Comparison of ENCODE assay signal across 8 mouse cellular contexts in the genomic region with DNA sequence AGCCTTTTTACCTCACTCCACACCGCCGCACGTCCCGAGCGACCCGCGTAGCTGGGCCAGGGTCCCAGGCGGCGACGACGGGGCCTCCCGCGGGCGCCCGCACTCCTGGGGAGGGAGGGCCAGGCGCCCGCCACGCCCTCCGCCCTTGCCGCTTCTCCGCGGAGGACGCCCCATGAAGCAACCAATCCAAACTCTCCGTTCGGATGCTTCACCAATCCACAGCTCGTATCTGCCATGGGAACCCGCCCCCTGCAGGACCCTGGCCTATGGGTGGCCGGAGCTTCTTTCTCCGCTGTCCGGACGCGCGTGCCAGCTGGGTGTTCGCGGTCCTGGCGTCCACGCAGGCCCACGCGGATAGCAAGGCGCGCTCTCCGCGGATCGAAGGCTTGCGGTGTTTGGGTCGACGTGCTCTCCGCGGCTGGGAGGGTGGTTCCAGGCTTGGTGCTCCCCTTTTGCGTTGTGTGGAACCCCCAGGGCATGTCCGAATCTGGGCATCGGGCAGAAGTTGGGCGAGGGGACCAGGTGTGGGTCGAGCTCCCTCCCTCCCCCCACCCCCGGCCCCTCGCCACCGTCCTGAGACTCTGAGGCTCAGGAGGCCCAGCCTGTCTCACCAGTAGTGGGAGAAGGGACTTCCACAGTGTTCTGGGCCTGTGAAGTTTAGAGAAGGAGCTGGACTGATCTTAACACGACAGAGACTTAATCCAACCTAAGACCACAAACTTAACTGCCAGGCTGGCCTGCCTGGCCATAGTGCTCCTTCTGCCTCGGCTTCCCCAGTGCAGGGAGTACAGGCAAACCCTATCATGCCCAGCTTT. TPM values are rescaled to one million over a fixed set of nuclear protein-coding genes. Genes with fewer than 3 reads are reported as not detected.
A peak's percentile ranks its signal among the peaks of the same experiment; 100 is the strongest.
DNase-seq lines count a peak whose midpoint lies in the region; ATAC-seq and TF ChIP-seq lines count a peak whose summit lies in the region.

A gene (minus strand): TSS at position 134 of the 815 bp plus-strand sequence.

- WGBS in cerebellum, adult 2 months, result under 1% methylated on average over 59 of the region's 59 CpGs
- WGBS in forebrain, postnatal 0 days, result 0% methylated on average over 56 of the region's 59 CpGs
- under 1% methylated on average over 49 of the region's 59 CpGs for WGBS in lung, embryonic 15.5 days

- no peak for TF ChIP-seq RAD21 in MEL (IDR thresholded peaks at IDR 0.05; ENCODE audit: low read depth, low read length)

- H3K9me3 ChIP-seq in MEL (replicated peaks; ENCODE audit: insufficient read depth, low read length), result no peaks in the 10 kb centered on the region
- no peaks in the 10 kb centered on the region for H3K9me3 ChIP-seq in forebrain, postnatal 0 days (ENCODE audit: low read length)
- no peaks in the 10 kb centered on the region for H3K9me3 ChIP-seq in lung, embryonic 15.5 days

- no peaks in the 10 kb centered on the region; a peak in 1 of 4 replicates for H3K27me3 ChIP-seq in MEL (ENCODE audit: control insufficient read depth in 1 of 2, insufficient read depth in 2 of 2, low read length in 2 of 2)
- H3K27me3 ChIP-seq in cerebellum, adult 2 months (ENCODE audit: control insufficient read depth, insufficient read depth, low read length), result no peaks in the 10 kb centered on the region
- H3K27me3 ChIP-seq in forebrain, postnatal 0 days (ENCODE audit: insufficient read depth, low read length), result no peaks in the 10 kb centered on the region
- no peaks in the 10 kb centered on the region for H3K27me3 ChIP-seq in lung, embryonic 15.5 days

- ATAC-seq in forebrain, postnatal 0 days, result peak; percentile 99
- peak; percentile 99 for ATAC-seq in lung, embryonic 15.5 days (ENCODE audit: borderline replicate concordance, extremely low read depth, low FRiP score, low TSS enrichment)

- H3K79me2 ChIP-seq in MEL (ENCODE audit: control insufficient read depth, insufficient read depth, low read length, poor library complexity), result peaks cover 23% of the 10 kb centered on the region

- peak; percentile 98 for DNase-seq in MEL (ENCODE audit: low read depth, low spot score)
- DNase-seq in cerebellum, adult 2 months, result peak; percentile 96 to 97
- DNase-seq in forebrain, postnatal 0 days, result peak; percentile 95
- DNase-seq in heart, postnatal 4 days, result peak; percentile 96
- peak; percentile 95 for DNase-seq in layer of hippocampus, adult 8-10 months (ENCODE audit: low spot score in 2 of 2)
- peak; percentile 94 for DNase-seq in ovary, adult 18-20 months (ENCODE audit: low spot score)
- DNase-seq in thymus, postnatal 0 days (ENCODE audit: low spot score), result peak; percentile 93

- peak within 1 kb of the TSS; percentile 89 for H3K9ac ChIP-seq in MEL (ENCODE audit: control insufficient read depth, low read depth, low read length, poor library complexity, severe bottlenecking)
- H3K9ac ChIP-seq in forebrain, postnatal 0 days, result peak within 1 kb of the TSS; percentile 97
- H3K9ac ChIP-seq in lung, embryonic 15.5 days, result peak within 1 kb of the TSS; percentile 95

- peak; percentile 82 to 88 for TF ChIP-seq POLR2A in MEL (IDR thresholded peaks at IDR 0.05; ENCODE audit: control insufficient read depth in 1 of 2, insufficient read depth in 1 of 2, low read depth in 1 of 2, low read length in 2 of 2, poor library complexity in 1 of 2)
- peak; percentile 62; the same call in 1 of the 2 replicates for TF ChIP-seq POLR2A in cerebellum, adult 2 months (IDR thresholded peaks at IDR 0.05; ENCODE audit: borderline replicate concordance, insufficient read depth, low read length)

- H3K4me2 ChIP-seq in forebrain, postnatal 0 days (ENCODE audit: low read depth), result peak within 1 kb of the TSS; percentile 92
- H3K4me2 ChIP-seq in lung, embryonic 15.5 days, result peak within 1 kb of the TSS; percentile 93

- no peak for TF ChIP-seq EP300 in MEL (IDR thresholded peaks at IDR 0.05; ENCODE audit: low read depth in 1 of 2, low read length in 2 of 2)

- H3K4me1 ChIP-seq in MEL (ENCODE audit: control insufficient read depth in 1 of 2, insufficient read depth in 2 of 2, low read length in 2 of 2), result peaks cover 8 to 28% of the 10 kb centered on the region in 2 experiments
- H3K4me1 ChIP-seq in cerebellum, adult 2 months (ENCODE audit: control insufficient read depth, insufficient read depth, low read length), result no peaks in the 10 kb centered on the region
- peaks cover 7% of the 10 kb centered on the region for H3K4me1 ChIP-seq in forebrain, postnatal 0 days (ENCODE audit: insufficient read depth)
- peaks cover 33% of the 10 kb centered on the region for H3K4me1 ChIP-seq in lung, embryonic 15.5 days

- H3K27ac ChIP-seq in MEL (ENCODE audit: control insufficient read depth, low read depth, low read length), result peak within 1 kb of the TSS; percentile 51
- H3K27ac ChIP-seq in cerebellum, adult 2 months (ENCODE audit: insufficient read depth, low read length), result 0 out of 2 replicates have a peak within 1 kb of the TSS, but pooled peaks have one; percentile 11
- peak within 1 kb of the TSS; percentile 88 for H3K27ac ChIP-seq in forebrain, postnatal 0 days (ENCODE audit: low read depth, low read length)
- H3K27ac ChIP-seq in lung, embryonic 15.5 days, result peak within 1 kb of the TSS; percentile 93

- peaks cover 0 to 16% of the 10 kb centered on the region in 2 experiments; a peak in 2 of 4 replicates for H3K36me3 ChIP-seq in MEL (ENCODE audit: control insufficient read depth in 1 of 2, insufficient read depth in 2 of 2, low read length in 2 of 2)
- H3K36me3 ChIP-seq in forebrain, postnatal 0 days (ENCODE audit: insufficient read depth), result 0 out of 2 replicates have a peak, but pooled peaks cover 5% of the 10 kb centered on the region
- H3K36me3 ChIP-seq in lung, embryonic 15.5 days, result no peaks in the 10 kb centered on the region

- H3K4me3 ChIP-seq in MEL (ENCODE audit: control insufficient read depth in 1 of 2, insufficient read depth in 1 of 2, low read depth in 2 of 2, low read length in 2 of 2), result peak within 1 kb of the TSS; percentile 83 to 89
- peak within 1 kb of the TSS; percentile 79 for H3K4me3 ChIP-seq in cerebellum, adult 2 months (replicated peaks; ENCODE audit: insufficient read depth, low read depth, low read length)
- peak within 1 kb of the TSS; percentile 90 for H3K4me3 ChIP-seq in forebrain, postnatal 0 days (ENCODE audit: low read depth, low read length)
- H3K4me3 ChIP-seq in lung, embryonic 15.5 days, result peak within 1 kb of the TSS; percentile 89

- TF ChIP-seq CTCF in MEL (IDR thresholded peaks at IDR 0.05 in 2 of 3, conservative IDR thresholded peaks at IDR 0.05 in 1 of 3; ENCODE audit: control insufficient read depth in 1 of 3, insufficient read depth in 1 of 3, low read depth in 2 of 3, low read length in 3 of 3, poor library complexity in 1 of 3, severe bottlenecking in 1 of 3), result no peak
- TF ChIP-seq CTCF in cerebellum, adult 2 months (IDR thresholded peaks at IDR 0.05; ENCODE audit: borderline replicate concordance, insufficient read depth, low read depth, low read length), result no peak
- 0 out of 2 replicates have a peak, but pooled peaks have one; percentile 31 for TF ChIP-seq CTCF in forebrain, postnatal 0 days (IDR thresholded peaks at IDR 0.05; ENCODE audit: low read depth)

TF ChIP-seq in MEL, 35 proteins besides CTCF, POLR2A, EP300 and RAD21 (continues in another document):
- TF ChIP-seq MXI1 (IDR thresholded peaks at IDR 0.05; ENCODE audit: low read depth, low read length), result peak; percentile 88
- no peak for TF ChIP-seq RCOR1 (IDR thresholded peaks at IDR 0.05; ENCODE audit: low read depth, low read length)
- TF ChIP-seq SIN3A (IDR thresholded peaks at IDR 0.05; ENCODE audit: low read length), result peak; percentile 78
- 0 out of 2 replicates have a peak, but pooled peaks have one; percentile 39 for TF ChIP-seq ZMIZ1 (IDR thresholded peaks at IDR 0.05; ENCODE audit: low read depth, low read length)
- peak; percentile 76 for TF ChIP-seq POLR2AphosphoS2 (IDR thresholded peaks at IDR 0.05; ENCODE audit: low read length)
- TF ChIP-seq JUND (IDR thresholded peaks at IDR 0.05; ENCODE audit: low read depth, low read length), result no peak
- no peak for TF ChIP-seq UBTF (IDR thresholded peaks at IDR 0.05; ENCODE audit: borderline replicate concordance, insufficient read depth, low read depth, low read length)
- 0 out of 2 replicates have a peak, but pooled peaks have one; percentile 24 for TF ChIP-seq POLR2AphosphoS5 (IDR thresholded peaks at IDR 0.05; ENCODE audit: borderline replicate concordance, low read depth, low read length)
- TF ChIP-seq ZNF384 (IDR thresholded peaks at IDR 0.05; ENCODE audit: low read depth, low read length), result no peak
- no peak for TF ChIP-seq MAFK (IDR thresholded peaks at IDR 0.05; ENCODE audit: borderline replicate concordance, low read depth, low read length)
- no peak; the same call in 1 of the 2 replicates for TF ChIP-seq E2F4 (IDR thresholded peaks at IDR 0.05; ENCODE audit: borderline replicate concordance, low read depth, low read length)
- TF ChIP-seq NRF1 (IDR thresholded peaks at IDR 0.05; ENCODE audit: insufficient read depth, low read depth, low read length, poor library complexity, severe bottlenecking), result peak; percentile 34; the same call in 1 of the 2 replicates
- TF ChIP-seq MEF2A (IDR thresholded peaks at IDR 0.05; ENCODE audit: extremely low read depth, insufficient replicate concordance, low read depth, low read length, poor library complexity, severe bottlenecking), result no peak
- peak; percentile 85 for TF ChIP-seq NELFE (IDR thresholded peaks at IDR 0.05; ENCODE audit: low read depth, low read length)
- no peak for TF ChIP-seq ETS1 (IDR thresholded peaks at IDR 0.05; ENCODE audit: low read depth, low read length)
- peak; percentile 55 for TF ChIP-seq TBP (IDR thresholded peaks at IDR 0.05; ENCODE audit: low read depth, low read length)
- peak; percentile 80 for TF ChIP-seq MAX (IDR thresholded peaks at IDR 0.05; ENCODE audit: low read length)
- TF ChIP-seq HCFC1 (IDR thresholded peaks at IDR 0.05; ENCODE audit: low read depth, low read length), result peak; percentile 72
- no peak for TF ChIP-seq TAL1 (IDR thresholded peaks at IDR 0.05; ENCODE audit: low read length)
- TF ChIP-seq ZC3H11A (IDR thresholded peaks at IDR 0.05; ENCODE audit: low read depth, low read length), result no peak

RNA-seq across cellular contexts. Expression of the gene that starts here (rescaled TPM):
- 20.0 and 22.2 TPM in 2 replicates for total RNA-seq in MEL (2012; rRNA removed)
- 10 to 100 TPM in 1 of 2 experiments, not detected in 1; 24.7 TPM for polyA plus RNA-seq in MEL (2012; ENCODE audit: insufficient read depth in 1 of 2, insufficient read length in 2 of 2, low read depth in 1 of 2, low replicate concordance in 2 of 2, missing spikeins in 1 of 2)
- 12.6 and 12.9 TPM in 2 replicates for polyA plus RNA-seq in cerebellum, adult 2 months (2012; rRNA removed)
- 41.7 and 43.9 TPM in 2 replicates for total RNA-seq in forebrain, postnatal 0 days (2014; rRNA removed)
- 21.5 and 26.1 TPM in 2 replicates for polyA plus RNA-seq in forebrain, postnatal 0 days (2015; fragmentation: Nextera tagmentation; extraction: Ambion mirVana)
- 10 to 100 TPM; 44.1 to 44.2 TPM for total RNA-seq in heart, postnatal 4 days (2021)
- 10 to 100 TPM; 33.4 to 37.1 (median 34.7) TPM for total RNA-seq in layer of hippocampus, adult 8-10 months (2022)
- 34.8 and 37.6 TPM in 2 replicates for polyA plus RNA-seq in lung, embryonic 15.5 days (2015; fragmentation: Nextera tagmentation; extraction: Ambion mirVana)
- 16.6 and 18.1 TPM in 2 replicates for polyA plus RNA-seq in thymus, postnatal 0 days (2015; fragmentation: Nextera tagmentation; extraction: Ambion mirVana)

Comparison
In these comparisons a context has a peak if more than half of its experiments do, and no peak if none do; other contexts are left out.
1. Peak in every context shown above with its lines: DNase-seq, ATAC-seq, H3K4me3 ChIP-seq and H3K27ac ChIP-seq.
2. H3K27ac ChIP-seq: peak in every context shown above with its lines; median percentile 93 in lung, embryonic 15.5 days; 88 in forebrain, postnatal 0 days; 51 in MEL; 11 in cerebellum, adult 2 months.